Mouse (Mus musculus): ENCODE data around the gene D5Ertd579e.

DNA sequence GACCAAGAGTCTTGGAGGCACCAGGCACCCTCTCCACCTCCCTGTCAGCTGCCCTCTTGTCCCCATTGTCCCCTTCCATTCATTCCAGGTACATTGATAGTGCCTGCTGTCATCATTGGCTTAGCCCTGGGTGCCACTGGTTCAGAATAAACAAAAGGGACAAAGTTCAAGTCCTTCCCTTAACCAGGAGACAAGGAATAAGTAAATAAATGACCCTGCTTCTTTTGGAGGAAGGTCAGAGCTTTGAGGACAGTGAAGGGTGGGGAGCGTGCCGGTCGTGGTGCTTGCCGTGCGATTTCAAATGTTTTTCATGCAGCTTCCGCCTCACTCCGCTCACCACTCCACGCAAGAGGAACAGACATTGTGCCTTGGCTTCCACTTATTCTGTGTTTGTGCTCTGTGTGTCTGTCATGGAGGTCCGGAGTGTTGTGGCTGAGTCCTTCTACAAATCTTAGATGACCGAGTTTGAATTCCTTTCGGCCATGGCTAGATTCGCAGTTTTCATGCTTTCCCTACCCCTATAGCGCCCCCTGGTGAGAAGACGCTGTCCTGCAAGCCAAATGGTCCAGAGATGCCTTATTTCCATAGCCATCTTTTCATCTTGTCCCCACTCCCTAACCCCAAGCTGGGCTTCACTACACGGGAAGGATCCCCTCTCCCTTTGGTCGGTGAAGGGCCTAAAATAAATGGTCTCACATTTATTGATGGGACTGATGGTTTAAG, 46.5 kb upstream of the D5Ertd579e start:
- TF ChIP-seq CTCF (conservative IDR thresholded peaks at IDR 0.05; ENCODE audit: low read length) = peak; percentile 90
- no peak for TF ChIP-seq POU5F1 (IDR thresholded peaks at IDR 0.05; ENCODE audit: borderline replicate concordance, low read length)
- no peak for TF ChIP-seq NANOG (IDR thresholded peaks at IDR 0.05; ENCODE audit: borderline replicate concordance, low read length)

All from E14TG2a.4 (cell line).